Mouse (Mus musculus): Measurements from ENCODE around the gene Cdkn3.

DNA sequence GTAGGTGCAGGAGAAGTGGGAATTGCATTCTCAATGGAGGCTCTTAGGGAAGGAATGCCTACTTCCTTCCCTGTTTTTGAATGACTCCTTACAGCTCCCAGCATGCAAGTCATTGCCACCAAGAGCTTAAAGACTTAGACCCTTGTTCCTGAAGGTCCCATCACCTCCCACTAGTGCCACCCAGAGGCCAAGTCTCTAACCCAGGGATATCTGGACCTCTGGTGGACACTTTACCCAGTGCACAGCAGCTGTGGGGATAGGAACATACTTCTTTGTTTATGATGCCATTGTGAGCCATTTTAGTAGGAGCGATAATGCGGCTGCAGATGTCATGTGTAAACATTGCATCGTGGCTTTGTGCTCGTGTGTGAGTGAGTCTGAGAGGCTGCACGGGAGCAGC lies 38.3 kb upstream of the Cdkn3 start:
- TF ChIP-seq POLR2AphosphoS2 (IDR thresholded peaks at IDR 0.05; ENCODE audit: insufficient read length, low read depth) (no peak), E2F4 (IDR thresholded peaks at IDR 0.05; ENCODE audit: insufficient read depth) (no peak), POLR2A (IDR thresholded peaks at IDR 0.05; ENCODE audit: insufficient read length, low read depth) (no peak), USF1 (IDR thresholded peaks at IDR 0.05; ENCODE audit: low read depth) (no peak), REST (IDR thresholded peaks at IDR 0.05; ENCODE audit: insufficient read depth, insufficient read length) (no peak)

Measured in myocyte (in vitro differentiated cells).